Mouse (Mus musculus): Measurements from ENCODE around the gene Gm42906.

DNA sequence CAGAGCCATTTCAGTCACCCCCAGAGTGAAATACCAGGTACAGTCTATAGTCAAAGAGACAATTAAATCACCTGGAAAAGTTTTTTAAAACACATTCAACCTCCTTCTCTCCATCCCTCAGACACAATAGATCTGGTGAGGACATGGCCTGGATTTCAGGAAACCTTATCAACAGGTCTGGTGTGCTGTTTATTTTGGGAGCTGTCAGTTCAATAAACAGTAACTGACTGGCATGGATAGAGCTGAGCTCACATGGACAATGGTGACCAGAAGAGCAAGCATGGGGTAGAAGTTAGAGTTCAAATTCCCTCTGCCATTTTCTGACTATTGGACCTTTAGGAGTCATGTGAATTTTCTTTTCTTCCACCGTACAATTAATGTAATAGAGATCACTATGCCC, 205.2 kb downstream of the Gm42906 start:
- TF ChIP-seq CTCF (IDR thresholded peaks at IDR 0.05; ENCODE audit: borderline replicate concordance, extremely low read depth, insufficient read depth, insufficient read length), result no peak
- TF ChIP-seq POLR2A (IDR thresholded peaks at IDR 0.05; ENCODE audit: borderline replicate concordance, extremely low read depth, insufficient read depth, insufficient read length, poor library complexity, severe bottlenecking), result no peak

Data from brain, embryonic 14.5 days (tissue).